Mouse (Mus musculus): ENCODE results near the gene Vmn1r211.
"Not testable (repeated sequence)": the region's sequence is repeated elsewhere in the genome, so short reads cannot be mapped to it uniquely, and the experiment has no call there.

Vmn1r211 gene

GRCm38 (mm10) chr13:22857461-22857860, at the start of gene Vmn1r211:
TSS of gene Vmn1r211 (minus strand) at chr13:22857561.
- no peak for DNase-seq (ENCODE audit: low spot score)

- no peak for DNase-seq (ENCODE audit: low spot score)
These were observed 26.7 kb upstream of the Vmn1r211 start, which contains the start of gene Vmn1r212 for GRCm38 (mm10) chr13:22884105-22884504. TSS of gene Vmn1r212 (minus strand) at chr13:22884205.

- DNase-seq (ENCODE audit: low spot score) = no peak
These were observed 21.9 kb upstream of the Vmn1r211 start for GRCm38 (mm10) chr13:22879257-22879656.

GRCm38 (mm10) chr13:22854760-22855159, 2.6 kb downstream of the Vmn1r211 start:
- DNase-seq (ENCODE audit: low spot score) = no peak

- DNase-seq (ENCODE audit: low spot score) = no peak
These were observed 10.6 kb downstream of the Vmn1r211 start for GRCm38 (mm10) chr13:22846798-22847197.

- not testable (repeated sequence) for DNase-seq (ENCODE audit: low spot score)
These were observed 13.1 kb downstream of the Vmn1r211 start for GRCm38 (mm10) chr13:22844304-22844703.

GRCm38 (mm10) chr13:22831248-22831647, 26.1 kb downstream of the Vmn1r211 start, which contains the start of gene Vmn1r210:
TSS of gene Vmn1r210 (minus strand) at chr13:22831348.
- DNase-seq (ENCODE audit: low spot score) = no peak

- not testable (repeated sequence) for DNase-seq (ENCODE audit: low spot score)
These were observed 28.0 kb downstream of the Vmn1r211 start for GRCm38 (mm10) chr13:22829395-22829794.

- not testable (repeated sequence) for DNase-seq (ENCODE audit: low spot score)
These were observed 35.8 kb downstream of the Vmn1r211 start for GRCm38 (mm10) chr13:22821601-22822000.

GRCm38 (mm10) chr13:22809582-22809981, 47.8 kb downstream of the Vmn1r211 start, which contains the start of gene Vmn1r209:
TSS of gene Vmn1r209 (minus strand) at chr13:22809682.
- DNase-seq (ENCODE audit: low spot score) = not testable (repeated sequence)

Measured in layer of hippocampus, adult 9-10 months (tissue).